Mouse (Mus musculus) lung, adult 2 months (tissue): ENCODE data around the gene Gm8229. TPM values are rescaled to one million over a fixed set of nuclear protein-coding genes. Genes with fewer than 3 reads are reported as not detected.
"Not testable (repeated sequence)": the region's sequence is repeated elsewhere in the genome, so short reads cannot be mapped to it uniquely, and the experiment has no call there.

ENCODE experiments used
- DNase-seq: peaks from one replicate; pipeline ENCODE4 v3.0.0; 2022
- H3K4me1 ChIP-seq: fragments of 200-500 bp; 2 replicates; pipeline ENCODE4 v1.6.1; 2011; ENCODE audit warnings: low read length; ENCODE audit not compliant: control insufficient read depth, insufficient read depth
- H3K4me3 ChIP-seq: fragments of 200-500 bp; replicated peaks from 2 replicates; pipeline ENCODE3; 2011; ENCODE audit warnings: low read depth, mild to moderate bottlenecking, control low read depth, low read length; ENCODE audit errors: extremely low read depth
- WGBS: fragments of 180-500 bp; shearing (Covaris S2); methylation state at CpG from one replicate; pipeline ENCODE4 v1.1.7; 2018; 5-methylcytosine and 5-hydroxymethylcytosine counted together
- polyA plus RNA-seq: library from polyadenylated mRNA; depleted of rRNA; stranded (reverse); fragments of >200 nt; gene quantifications from 2 replicates; pipeline ENCODE4 v1.2.3, GENCODE M21; 2012; rRNA removed

The Gm8229 gene
- polyA plus RNA-seq, result not detected in 2 replicates

DNA sequence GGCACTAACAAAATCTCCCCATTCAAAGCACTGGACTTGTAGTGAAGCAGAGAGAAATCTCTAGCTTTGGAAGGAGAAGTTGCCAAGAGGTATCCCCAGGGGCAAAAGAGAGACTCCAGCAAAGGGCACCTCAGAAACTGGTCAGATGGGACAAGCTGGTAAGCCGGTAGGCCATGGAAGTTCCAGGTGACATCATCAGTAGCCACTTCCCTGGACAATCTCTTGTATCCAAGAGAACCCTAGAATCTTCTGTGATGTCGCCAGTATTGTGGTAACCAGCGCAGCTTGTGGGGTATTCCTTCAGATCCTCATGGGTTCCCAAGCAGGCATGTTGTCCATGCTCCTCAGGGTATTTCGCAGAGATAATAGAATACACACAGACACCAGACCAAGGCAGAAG, at the start of gene Gm8229:
TSS of gene Gm8229 (plus strand) at position 301 of the 400 bp plus-strand sequence.
- not testable (repeated sequence) for DNase-seq, H3K4me3 ChIP-seq, H3K4me1 ChIP-seq
- 81% methylated on average over 4 of the region's 4 CpGs for WGBS

DNA sequence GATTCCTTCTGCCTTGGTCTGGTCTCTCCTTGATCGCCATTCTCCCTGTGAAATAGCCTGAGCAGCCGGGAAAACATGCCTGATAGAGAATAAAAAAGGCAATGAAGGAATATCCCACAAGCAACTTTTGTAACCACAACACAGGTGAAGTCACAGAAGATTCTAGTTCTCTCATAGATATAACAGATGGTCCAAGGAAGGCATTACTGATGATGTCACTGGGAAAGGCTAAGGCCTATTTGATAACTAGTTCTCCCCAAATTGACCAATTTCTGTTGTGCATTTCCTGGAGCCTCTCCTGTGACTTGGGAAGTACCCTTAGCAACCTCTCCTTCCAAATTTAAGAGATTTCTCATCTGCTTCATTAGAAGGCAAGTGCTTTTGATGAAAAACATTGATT, 26.7 kb upstream of the Gm8229 start, which contains the start of gene Gm5930:
TSS of gene Gm5930 (minus strand) at position 101 of the 400 bp plus-strand sequence.
- H3K4me3 ChIP-seq, DNase-seq: not testable (repeated sequence)
- no CpG with 5 or more reads among the region's 2 CpGs for WGBS

DNA sequence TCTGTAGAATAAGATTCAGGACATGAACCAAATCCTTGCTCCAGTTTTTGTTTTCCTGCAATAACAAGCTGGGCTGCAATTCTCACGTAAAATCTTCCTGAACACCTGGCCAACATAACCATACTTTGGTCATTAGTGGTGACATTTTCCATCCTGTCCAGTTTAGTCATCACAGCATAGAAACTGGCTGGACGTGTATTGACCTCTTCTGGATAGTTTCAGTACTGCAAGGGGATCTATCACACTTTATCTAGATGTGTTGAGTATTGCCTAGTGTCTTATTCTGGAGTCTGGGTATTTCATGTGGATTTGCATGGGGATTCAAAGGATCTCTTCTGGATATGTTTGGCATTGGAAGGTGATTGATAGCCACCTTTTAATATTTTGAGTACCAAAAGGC, 3.7 kb upstream of the Gm8229 start:
- H3K4me1 ChIP-seq, H3K4me3 ChIP-seq, DNase-seq: not testable (repeated sequence)
- 28% methylated on average over 2 of the region's 2 CpGs for WGBS

More for the DNA sequence above, 26.7 kb upstream of the Gm8229 start, which contains the start of gene Gm5930:
- H3K4me1 ChIP-seq, result not testable (repeated sequence)

DNA sequence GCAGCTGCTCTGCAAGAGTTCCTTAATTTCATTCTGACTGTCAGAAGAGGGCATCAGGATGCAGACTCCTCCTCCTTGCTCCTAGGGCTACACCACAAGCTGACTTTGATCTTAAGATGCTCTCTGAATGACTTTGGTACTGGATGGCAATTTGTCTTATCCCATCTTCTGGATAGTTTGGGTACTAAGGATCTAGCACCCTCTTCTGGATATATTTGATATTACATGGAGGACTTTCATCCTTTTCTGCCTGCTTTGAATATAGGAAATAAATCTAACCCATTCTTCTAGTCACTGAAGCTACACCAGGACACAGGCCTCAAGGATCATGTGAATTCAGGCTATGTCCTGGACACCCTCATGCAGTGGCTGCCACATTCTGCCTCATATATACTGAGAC, 2.9 kb upstream of the Gm8229 start:
- H3K4me3 ChIP-seq, DNase-seq, H3K4me1 ChIP-seq: not testable (repeated sequence)

DNA sequence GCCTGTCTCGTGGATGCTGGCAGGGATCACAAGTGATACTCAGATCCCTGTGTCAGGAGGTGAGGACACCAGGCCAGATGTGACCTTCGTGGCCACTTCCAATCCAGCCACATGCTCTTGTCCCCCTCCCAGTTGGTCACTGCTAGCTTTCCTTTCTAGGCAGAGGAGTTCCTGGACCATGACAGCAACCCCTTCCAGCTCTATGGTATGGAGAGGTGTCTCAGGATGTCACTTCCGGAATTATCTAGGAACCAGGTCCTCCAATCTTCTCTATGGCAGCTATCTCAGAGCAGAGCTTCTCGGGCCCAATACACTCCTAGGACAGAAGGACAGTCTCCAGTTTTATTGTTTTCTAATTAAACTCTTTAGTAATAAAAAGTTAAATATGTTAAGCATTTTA, 19.1 kb downstream of the Gm8229 start:
- 65% methylated on average over 4 of the region's 4 CpGs for WGBS
- H3K4me1 ChIP-seq, H3K4me3 ChIP-seq, DNase-seq: not testable (repeated sequence)

DNA sequence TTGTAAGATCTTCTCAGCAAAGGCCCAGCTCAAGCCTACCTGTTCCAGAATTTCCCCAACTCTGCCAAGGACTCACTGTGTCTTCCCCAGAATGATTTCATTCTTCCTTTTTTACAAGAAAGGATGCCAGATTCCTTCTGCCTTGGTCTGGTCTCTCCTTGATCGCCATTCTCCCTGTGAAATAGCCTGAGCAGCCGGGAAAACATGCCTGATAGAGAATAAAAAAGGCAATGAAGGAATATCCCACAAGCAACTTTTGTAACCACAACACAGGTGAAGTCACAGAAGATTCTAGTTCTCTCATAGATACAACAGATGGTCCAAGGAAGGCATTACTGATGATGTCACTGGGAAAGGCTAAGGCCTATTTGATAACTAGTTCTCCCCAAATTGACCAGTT, 45.4 kb downstream of the Gm8229 start, which contains the start of gene Gm3371:
TSS of gene Gm3371 (minus strand) at position 101 of the 400 bp plus-strand sequence.
- H3K4me3 ChIP-seq, H3K4me1 ChIP-seq, DNase-seq: not testable (repeated sequence)
- WGBS, result no CpG with 5 or more reads among the region's 2 CpGs

Other genes starting within 250 kb of the Gm8229 start
- not detected in 2 replicates for gene Gm3327, start 241.5 kb upstream of the Gm8229 start, polyA plus RNA-seq
- gene Gm8212, start 167.7 kb upstream of the Gm8229 start, polyA plus RNA-seq, result not detected in 2 replicates
- not detected in 2 replicates for gene 4930503E14Rik, start 152.1 kb upstream of the Gm8229 start, polyA plus RNA-seq
- gene Gm8220, start 79.8 kb upstream of the Gm8229 start, polyA plus RNA-seq, result not detected in 2 replicates
- gene Gm5930, start 26.8 kb upstream of the Gm8229 start, polyA plus RNA-seq, result not detected in 2 replicates
- not detected in 2 replicates for gene Gm3371, start 45.3 kb downstream of the Gm8229 start, polyA plus RNA-seq
- gene Gm8232, start 68.3 kb downstream of the Gm8229 start, polyA plus RNA-seq, result not detected in 2 replicates
- not detected in 2 replicates for gene BC061237, start 127.1 kb downstream of the Gm8229 start, polyA plus RNA-seq
- gene Gm17093, start 152.9 kb downstream of the Gm8229 start, polyA plus RNA-seq, result not detected in 2 replicates
- not detected in 2 replicates for gene Gm8247, start 217.8 kb downstream of the Gm8229 start, polyA plus RNA-seq